Mouse (Mus musculus): Measurements from ENCODE around the gene H6pd. TPM values are rescaled to one million over a fixed set of nuclear protein-coding genes. Genes with fewer than 3 reads are reported as not detected.

Gene H6pd
- polyA plus RNA-seq, 1 experiment from 2014 or later, result 38.3 TPM

- WGBS, result 7% methylated on average over 7 of the region's 7 CpGs
- H3K36me3 ChIP-seq (ENCODE audit: control insufficient read depth, insufficient read depth, low read length), result no peaks in the 10 kb centered on the region
- ATAC-seq (ENCODE audit: low read depth), result peak; percentile 48
- H3K4me1 ChIP-seq (replicated peaks; ENCODE audit: control insufficient read depth, insufficient read depth, low read length), result peaks cover 74% of the 10 kb centered on the region
- H3K9me3 ChIP-seq (ENCODE audit: control insufficient read depth, low read length), result no peaks in the 10 kb centered on the region
- no peaks in the 10 kb centered on the region for H3K27me3 ChIP-seq (ENCODE audit: control insufficient read depth, insufficient read depth, low read depth, low read length)
- peak overlapping the region; percentile 53 for H3K9ac ChIP-seq (ENCODE audit: low read length)
- peak overlapping the region; percentile 52 for H3K4me2 ChIP-seq (ENCODE audit: low read depth, low read length)
- peak overlapping the region; percentile 88 for H3K27ac ChIP-seq (ENCODE audit: low read length)
- H3K4me3 ChIP-seq (ENCODE audit: low read length), result peak overlapping the region; percentile 47
These were observed 5.7 kb downstream of the H6pd start for GRCm38 (mm10) chr4:150003021-150003580.

GRCm38 (mm10) chr4:150002021-150002528, 6.7 kb downstream of the H6pd start:
- Histone ChIP-seq H3K4me1 (replicated peaks; ENCODE audit: control insufficient read depth, insufficient read depth, low read length) (peaks cover 77% of the 10 kb centered on the region), H3K4me3 (ENCODE audit: low read length) (peak overlapping the region; percentile 47), H3K9ac (ENCODE audit: low read length) (peak overlapping the region; percentile 53), H3K9me3 (ENCODE audit: control insufficient read depth, low read length) (no peaks in the 10 kb centered on the region), H3K36me3 (ENCODE audit: control insufficient read depth, insufficient read depth, low read length) (no peaks in the 10 kb centered on the region), H3K27ac (ENCODE audit: low read length) (peak overlapping the region; percentile 88), H3K4me2 (ENCODE audit: low read depth, low read length) (peak overlapping the region; percentile 52), H3K27me3 (ENCODE audit: control insufficient read depth, insufficient read depth, low read depth, low read length) (no peaks in the 10 kb centered on the region)
- ATAC-seq (ENCODE audit: low read depth), result peak; percentile 6; the same call in 1 of the 2 replicates
- 38% methylated on average over 12 of the region's 12 CpGs for WGBS

- peak overlapping the region; percentile 88 for H3K27ac ChIP-seq (ENCODE audit: low read length)
- peaks cover 77% of the 10 kb centered on the region for H3K4me1 ChIP-seq (replicated peaks; ENCODE audit: control insufficient read depth, insufficient read depth, low read length)
These were observed 7.5 kb downstream of the H6pd start for GRCm38 (mm10) chr4:150001221-150001860.

GRCm38 (mm10) chr4:149999931-150000555, 8.8 kb downstream of the H6pd start:
- no peak for ATAC-seq (ENCODE audit: low read depth)
- Histone ChIP-seq H3K4me1 (replicated peaks; ENCODE audit: control insufficient read depth, insufficient read depth, low read length) (peaks cover 72% of the 10 kb centered on the region), H3K4me3 (ENCODE audit: low read length) (peak overlapping the region; percentile 47), H3K9me3 (ENCODE audit: control insufficient read depth, low read length) (no peaks in the 10 kb centered on the region), H3K27ac (ENCODE audit: low read length) (no peak overlapping the region), H3K27me3 (ENCODE audit: control insufficient read depth, insufficient read depth, low read depth, low read length) (no peaks in the 10 kb centered on the region), H3K9ac (ENCODE audit: low read length) (no peak overlapping the region; the same call in 1 of the 2 replicates), H3K36me3 (ENCODE audit: control insufficient read depth, insufficient read depth, low read length) (peaks cover 5% of the 10 kb centered on the region; the same call in 1 of the 2 replicates), H3K4me2 (ENCODE audit: low read depth, low read length) (peak overlapping the region; percentile 52)
- 69% methylated on average over 15 of the region's 15 CpGs for WGBS

More at GRCm38 (mm10) chr4:150001221-150001860, 7.5 kb downstream of the H6pd start:
- Histone ChIP-seq H3K36me3 (ENCODE audit: control insufficient read depth, insufficient read depth, low read length) (no peaks in the 10 kb centered on the region), H3K4me2 (ENCODE audit: low read depth, low read length) (peak overlapping the region; percentile 52), H3K9ac (ENCODE audit: low read length) (peak overlapping the region; percentile 53), H3K27me3 (ENCODE audit: control insufficient read depth, insufficient read depth, low read depth, low read length) (no peaks in the 10 kb centered on the region), H3K9me3 (ENCODE audit: control insufficient read depth, low read length) (no peaks in the 10 kb centered on the region), H3K4me3 (ENCODE audit: low read length) (peak overlapping the region; percentile 47)
- peak; percentile 16; the same call in 1 of the 2 replicates for ATAC-seq (ENCODE audit: low read depth)
- WGBS, result 36% methylated on average over 10 of the region's 10 CpGs

- ATAC-seq (ENCODE audit: low read depth), result no peak
- Histone ChIP-seq H3K4me2 (ENCODE audit: low read depth, low read length) (no peak overlapping the region), H3K27ac (ENCODE audit: low read length) (no peak overlapping the region), H3K36me3 (ENCODE audit: control insufficient read depth, insufficient read depth, low read length) (peaks cover 5% of the 10 kb centered on the region; the same call in 1 of the 2 replicates), H3K4me1 (replicated peaks; ENCODE audit: control insufficient read depth, insufficient read depth, low read length) (peaks cover 66% of the 10 kb centered on the region), H3K9me3 (ENCODE audit: control insufficient read depth, low read length) (no peaks in the 10 kb centered on the region), H3K27me3 (ENCODE audit: control insufficient read depth, insufficient read depth, low read depth, low read length) (no peaks in the 10 kb centered on the region), H3K4me3 (ENCODE audit: low read length) (no peak overlapping the region), H3K9ac (ENCODE audit: low read length) (0 out of 2 replicates have a peak overlapping the region, but pooled peaks have one; percentile 8)
- WGBS, result 70% methylated on average over 9 of the region's 9 CpGs
These were observed 9.3 kb downstream of the H6pd start for GRCm38 (mm10) chr4:149999510-149999900.

GRCm38 (mm10) chr4:149998786-149999509, 9.9 kb downstream of the H6pd start:
- Histone ChIP-seq H3K27ac (ENCODE audit: low read length) (no peak overlapping the region), H3K27me3 (ENCODE audit: control insufficient read depth, insufficient read depth, low read depth, low read length) (no peaks in the 10 kb centered on the region), H3K9ac (ENCODE audit: low read length) (0 out of 2 replicates have a peak overlapping the region, but pooled peaks have one; percentile 8), H3K4me2 (ENCODE audit: low read depth, low read length) (no peak overlapping the region), H3K4me1 (replicated peaks; ENCODE audit: control insufficient read depth, insufficient read depth, low read length) (peaks cover 62% of the 10 kb centered on the region), H3K36me3 (ENCODE audit: control insufficient read depth, insufficient read depth, low read length) (peaks cover 5% of the 10 kb centered on the region; the same call in 1 of the 2 replicates), H3K4me3 (ENCODE audit: low read length) (no peak overlapping the region), H3K9me3 (ENCODE audit: control insufficient read depth, low read length) (no peaks in the 10 kb centered on the region)
- no peak for ATAC-seq (ENCODE audit: low read depth)
- 86% methylated on average over 14 of the region's 14 CpGs for WGBS

- no peak overlapping the region for H3K4me2 ChIP-seq (ENCODE audit: low read depth, low read length)
- H3K9me3 ChIP-seq (ENCODE audit: control insufficient read depth, low read length), result no peaks in the 10 kb centered on the region
- ATAC-seq (ENCODE audit: low read depth), result no peak
- peaks cover 53% of the 10 kb centered on the region for H3K4me1 ChIP-seq (replicated peaks; ENCODE audit: control insufficient read depth, insufficient read depth, low read length)
- H3K9ac ChIP-seq (ENCODE audit: low read length), result peak overlapping the region; percentile 17; the same call in 1 of the 2 replicates
- peaks cover 5% of the 10 kb centered on the region; the same call in 1 of the 2 replicates for H3K36me3 ChIP-seq (ENCODE audit: control insufficient read depth, insufficient read depth, low read length)
- H3K27me3 ChIP-seq (ENCODE audit: control insufficient read depth, insufficient read depth, low read depth, low read length), result no peaks in the 10 kb centered on the region
- WGBS, result 59% methylated on average over 10 of the region's 10 CpGs
- no peak overlapping the region for H3K4me3 ChIP-seq (ENCODE audit: low read length)
- H3K27ac ChIP-seq (ENCODE audit: low read length), result no peak overlapping the region
These were observed 10.8 kb downstream of the H6pd start for GRCm38 (mm10) chr4:149997999-149998398.

- peak; percentile 37; the same call in 1 of the 2 replicates for ATAC-seq (ENCODE audit: low read depth)
- WGBS, result 49% methylated on average over 7 of the region's 7 CpGs
- peaks cover 5% of the 10 kb centered on the region; the same call in 1 of the 2 replicates for H3K36me3 ChIP-seq (ENCODE audit: control insufficient read depth, insufficient read depth, low read length)
- 0 out of 2 replicates have a peak overlapping the region, but pooled peaks have one; percentile 52 for H3K27ac ChIP-seq (ENCODE audit: low read length)
- no peaks in the 10 kb centered on the region for H3K27me3 ChIP-seq (ENCODE audit: control insufficient read depth, insufficient read depth, low read depth, low read length)
- H3K4me1 ChIP-seq (replicated peaks; ENCODE audit: control insufficient read depth, insufficient read depth, low read length), result peaks cover 43% of the 10 kb centered on the region
- H3K9ac ChIP-seq (ENCODE audit: low read length), result no peak overlapping the region
- no peak overlapping the region for H3K4me2 ChIP-seq (ENCODE audit: low read depth, low read length)
- no peaks in the 10 kb centered on the region for H3K9me3 ChIP-seq (ENCODE audit: control insufficient read depth, low read length)
- no peak overlapping the region for H3K4me3 ChIP-seq (ENCODE audit: low read length)
These were observed 12.4 kb downstream of the H6pd start for GRCm38 (mm10) chr4:149996440-149996839.
